Mouse (Mus musculus): ENCODE data around the gene Smyd2. TPM values are rescaled to one million over a fixed set of nuclear protein-coding genes. Genes with fewer than 3 reads are reported as not detected.

The Smyd2 gene
- polyA plus RNA-seq, 1 experiment from 2014 or later: 54.9 TPM

GRCm38 (mm10) chr1:189849550-189849949 is 72.6 kb downstream of the Smyd2 start:
- Histone ChIP-seq H3K4me3 (ENCODE audit: low read depth, low read length) (no peak overlapping the region), H3K4me2 (no peak overlapping the region), H3K4me1 (ENCODE audit: control insufficient read depth, insufficient read depth, low read length) (no peaks in the 10 kb centered on the region), H3K9ac (ENCODE audit: low read length) (no peak overlapping the region), H3K27ac (ENCODE audit: low read depth, low read length) (no peak overlapping the region), H3K36me3 (ENCODE audit: control insufficient read depth, insufficient read depth, low read length) (peaks cover 6% of the 10 kb centered on the region), H3K9me3 (ENCODE audit: control insufficient read depth, low read length) (no peaks in the 10 kb centered on the region), H3K27me3 (ENCODE audit: control insufficient read depth, insufficient read depth, low read length) (no peaks in the 10 kb centered on the region)
- WGBS: 91% methylated on average over 11 of the region's 11 CpGs
- DNase-seq (ENCODE audit: low spot score, missing footprints): no peak
- no peak for ATAC-seq (ENCODE audit: low FRiP score)

- Histone ChIP-seq H3K4me2 (no peak overlapping the region), H3K4me3 (ENCODE audit: low read depth, low read length) (no peak overlapping the region), H3K9ac (ENCODE audit: low read length) (no peak overlapping the region), H3K27ac (ENCODE audit: low read depth, low read length) (no peak overlapping the region), H3K36me3 (ENCODE audit: control insufficient read depth, insufficient read depth, low read length) (peaks cover 6% of the 10 kb centered on the region), H3K27me3 (ENCODE audit: control insufficient read depth, insufficient read depth, low read length) (no peaks in the 10 kb centered on the region), H3K9me3 (ENCODE audit: control insufficient read depth, low read length) (no peaks in the 10 kb centered on the region), H3K4me1 (ENCODE audit: control insufficient read depth, insufficient read depth, low read length) (no peaks in the 10 kb centered on the region)
- ATAC-seq (ENCODE audit: low FRiP score): no peak
- WGBS: 74% methylated on average over 2 of the region's 2 CpGs
- no peak for DNase-seq (ENCODE audit: low spot score, missing footprints)
Measured at GRCm38 (mm10) chr1:189846319-189846718, 75.8 kb downstream of the Smyd2 start.

GRCm38 (mm10) chr1:189834166-189834565 is 88.0 kb downstream of the Smyd2 start:
- Histone ChIP-seq H3K9me3 (ENCODE audit: control insufficient read depth, low read length) (no peaks in the 10 kb centered on the region), H3K36me3 (ENCODE audit: control insufficient read depth, insufficient read depth, low read length) (no peaks in the 10 kb centered on the region), H3K4me2 (no peak overlapping the region), H3K27ac (ENCODE audit: low read depth, low read length) (no peak overlapping the region), H3K4me3 (ENCODE audit: low read depth, low read length) (no peak overlapping the region), H3K9ac (ENCODE audit: low read length) (no peak overlapping the region), H3K4me1 (ENCODE audit: control insufficient read depth, insufficient read depth, low read length) (peaks cover 5% of the 10 kb centered on the region; the same call in 1 of the 2 replicates), H3K27me3 (ENCODE audit: control insufficient read depth, insufficient read depth, low read length) (no peaks in the 10 kb centered on the region)
- no peak for DNase-seq (ENCODE audit: low spot score, missing footprints)
- WGBS: 65% methylated on average over 13 of the region's 13 CpGs
- ATAC-seq (ENCODE audit: low FRiP score): no peak

- no peak overlapping the region for H3K4me2 ChIP-seq
- H3K27ac ChIP-seq (ENCODE audit: low read depth, low read length): no peak overlapping the region
- H3K4me1 ChIP-seq (ENCODE audit: control insufficient read depth, insufficient read depth, low read length): peaks cover 5% of the 10 kb centered on the region; the same call in 1 of the 2 replicates
- no peaks in the 10 kb centered on the region for H3K27me3 ChIP-seq (ENCODE audit: control insufficient read depth, insufficient read depth, low read length)
- ATAC-seq (ENCODE audit: low FRiP score) (no peak), DNase-seq (ENCODE audit: low spot score, missing footprints) (no peak)
- H3K9me3 ChIP-seq (ENCODE audit: control insufficient read depth, low read length): no peaks in the 10 kb centered on the region
- no peak overlapping the region for H3K4me3 ChIP-seq (ENCODE audit: low read depth, low read length)
- WGBS: 78% methylated on average over 7 of the region's 7 CpGs
- H3K9ac ChIP-seq (ENCODE audit: low read length): no peak overlapping the region
- no peaks in the 10 kb centered on the region for H3K36me3 ChIP-seq (ENCODE audit: control insufficient read depth, insufficient read depth, low read length)
Measured at GRCm38 (mm10) chr1:189833351-189833750, 88.8 kb downstream of the Smyd2 start.

GRCm38 (mm10) chr1:189830797-189831232 is 91.3 kb downstream of the Smyd2 start:
- H3K4me1 ChIP-seq (ENCODE audit: control insufficient read depth, insufficient read depth, low read length): peaks cover 5% of the 10 kb centered on the region; the same call in 1 of the 2 replicates
- H3K27ac ChIP-seq (ENCODE audit: low read depth, low read length): no peak overlapping the region
- H3K36me3 ChIP-seq (ENCODE audit: control insufficient read depth, insufficient read depth, low read length): no peaks in the 10 kb centered on the region
- no peak overlapping the region for H3K4me2 ChIP-seq
- WGBS: 20% methylated on average over 12 of the region's 12 CpGs
- DNase-seq (ENCODE audit: low spot score, missing footprints) (no peak), ATAC-seq (ENCODE audit: low FRiP score) (no peak)
- H3K4me3 ChIP-seq (ENCODE audit: low read depth, low read length): no peak overlapping the region
- no peaks in the 10 kb centered on the region for H3K9me3 ChIP-seq (ENCODE audit: control insufficient read depth, low read length)
- no peaks in the 10 kb centered on the region for H3K27me3 ChIP-seq (ENCODE audit: control insufficient read depth, insufficient read depth, low read length)
- H3K9ac ChIP-seq (ENCODE audit: low read length): no peak overlapping the region

Other genes starting within 250 kb of the Smyd2 start
- 135 and 140 TPM in 2 replicates for gene Cenpf, start 234.3 kb downstream of the Smyd2 start, polyA plus RNA-seq (2014; fragmentation: Nextera tagmentation; extraction: Ambion mirVana)
- gene Ptpn14, start 194.1 kb downstream of the Smyd2 start, polyA plus RNA-seq (2014; fragmentation: Nextera tagmentation; extraction: Ambion mirVana): 4.3 TPM in 2 replicates
- gene Prox1, start 248.4 kb upstream of the Smyd2 start, polyA plus RNA-seq (2014; fragmentation: Nextera tagmentation; extraction: Ambion mirVana): 8.3 TPM in 2 replicates